Mouse (Mus musculus): ENCODE results near the gene Nyap2. TPM values are rescaled to one million over a fixed set of nuclear protein-coding genes. Genes with fewer than 3 reads are reported as not detected.
"Not testable (repeated sequence)": the region's sequence is repeated elsewhere in the genome, so short reads cannot be mapped to it uniquely, and the experiment has no call there.

Gene Nyap2
- total RNA-seq, 2 experiments from 2014 or later: 0.96 to 1.0 TPM

DNA sequence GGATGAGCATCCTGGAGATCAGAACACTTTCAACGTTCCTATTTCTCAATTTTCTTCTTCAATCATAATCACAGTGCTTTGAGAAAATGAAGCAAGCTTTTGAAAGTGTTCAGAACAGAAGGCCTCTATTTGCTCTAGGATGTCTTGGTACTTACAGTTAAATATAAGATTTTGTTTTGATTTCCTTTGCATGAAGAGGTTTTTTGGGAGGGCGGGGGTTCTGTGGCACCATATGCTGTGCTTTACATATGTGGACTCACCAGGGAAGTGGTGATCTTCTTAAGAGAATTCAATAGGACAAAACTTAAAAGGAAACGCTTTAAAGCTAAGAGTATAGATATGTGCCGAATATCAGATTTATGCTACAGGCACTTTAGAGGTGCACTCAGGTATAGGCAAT lies 103.0 kb downstream of the Nyap2 start:
- DNase-seq: no peak

GRCm38 (mm10) chr1:81180686-81181085 lies 103.9 kb downstream of the Nyap2 start:
- DNase-seq: no peak

DNA sequence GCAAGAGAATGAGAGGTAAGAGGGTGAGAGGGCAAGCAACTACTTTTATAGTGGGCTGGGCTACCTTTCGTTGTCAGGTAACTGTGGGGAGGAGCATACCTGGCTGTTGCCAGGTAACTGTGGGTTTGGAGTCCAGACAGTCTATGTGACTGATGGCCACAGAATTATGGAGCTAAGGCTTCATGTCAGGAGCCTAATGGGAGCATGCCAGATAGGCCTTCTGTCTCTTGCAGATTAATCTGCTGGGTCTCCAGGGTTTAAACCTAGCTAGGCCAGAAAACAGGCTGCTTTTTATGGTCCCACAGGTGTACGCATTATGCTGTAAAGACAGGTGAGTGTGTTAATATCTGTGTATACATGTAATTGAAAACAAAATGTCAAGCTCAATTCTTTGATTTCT lies 132.8 kb downstream of the Nyap2 start:
- no peak for DNase-seq

GRCm38 (mm10) chr1:81211491-81211890 lies 134.7 kb downstream of the Nyap2 start:
- no peak for DNase-seq

GRCm38 (mm10) chr1:81219790-81220189 lies 143.0 kb downstream of the Nyap2 start:
- DNase-seq: no peak

DNA sequence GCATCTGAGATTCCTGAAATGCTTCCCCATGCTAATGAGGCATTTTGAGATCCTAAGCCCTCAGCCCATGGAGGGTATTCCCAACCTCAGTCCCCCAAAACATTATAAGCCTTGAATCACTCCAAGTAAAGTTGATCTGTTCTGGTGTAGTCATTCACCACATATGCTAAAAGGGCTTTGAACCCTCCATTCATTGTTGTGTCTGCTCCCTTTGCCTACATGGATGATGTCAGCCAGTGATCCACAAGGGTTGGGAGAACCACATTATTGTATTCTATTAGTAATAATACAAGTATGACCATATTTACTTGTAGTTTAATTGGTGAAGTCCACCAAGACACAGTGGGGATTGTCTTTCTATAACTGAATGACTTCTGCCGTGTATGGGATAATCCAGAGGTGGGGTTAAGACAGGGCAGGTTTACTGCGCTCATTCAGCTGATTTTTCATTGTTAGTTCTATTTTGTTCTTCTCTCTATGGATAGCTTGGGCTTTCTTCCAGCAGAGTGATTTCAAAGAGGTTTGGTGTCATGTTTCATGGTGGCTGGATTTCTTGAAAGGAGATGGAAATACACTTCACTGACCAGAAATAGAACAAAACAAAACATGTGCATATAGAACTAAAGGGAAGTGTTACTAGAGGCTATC lies 155.1 kb downstream of the Nyap2 start:
- DNase-seq: no peak

- DNase-seq: not testable (repeated sequence)
Measured at GRCm38 (mm10) chr1:81232407-81232789, 155.6 kb downstream of the Nyap2 start.

DNA sequence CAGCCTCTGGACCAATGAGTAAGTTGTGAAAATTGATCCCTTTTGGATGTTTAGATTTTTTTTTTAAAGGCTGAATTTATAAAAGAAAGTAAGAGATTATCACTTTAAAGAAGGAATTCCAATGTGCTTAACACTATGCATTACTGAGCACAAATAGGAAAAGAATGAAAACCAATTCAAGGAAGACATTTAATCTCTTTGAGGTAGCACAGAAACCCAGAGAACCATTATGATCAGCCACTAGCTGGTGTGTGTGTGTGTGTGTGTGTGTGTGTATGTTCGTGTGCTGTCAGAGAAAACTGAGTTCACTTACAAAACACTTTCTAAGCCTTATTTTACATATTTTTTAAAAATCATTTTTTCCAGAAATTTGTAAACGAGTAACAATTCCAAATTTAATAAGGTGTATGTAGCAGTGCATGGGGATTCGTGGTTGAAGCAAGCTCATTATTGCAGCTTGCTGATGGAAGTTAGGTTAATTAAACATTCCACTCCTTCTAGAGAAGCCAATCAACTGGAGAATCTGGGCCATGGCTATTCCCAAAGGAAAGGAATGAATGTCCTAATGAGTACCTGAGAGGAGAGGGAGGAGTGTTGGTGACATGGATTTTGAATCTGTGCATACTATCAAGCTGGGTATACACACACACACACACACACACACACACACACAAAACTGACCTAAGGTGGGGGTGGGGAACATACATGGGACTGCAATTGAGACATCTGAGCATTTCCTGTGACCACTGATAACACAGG lies 171.9 kb downstream of the Nyap2 start:
- DNase-seq: no peak

GRCm38 (mm10) chr1:81250068-81250467 lies 173.3 kb downstream of the Nyap2 start:
- no peak for DNase-seq

GRCm38 (mm10) chr1:81266441-81266840 lies 189.7 kb downstream of the Nyap2 start:
- no peak for DNase-seq

GRCm38 (mm10) chr1:81280978-81281377 lies 204.2 kb downstream of the Nyap2 start:
- DNase-seq: no peak

- no peak for DNase-seq
Measured at GRCm38 (mm10) chr1:81285633-81286032, 208.9 kb downstream of the Nyap2 start.

- no peak for DNase-seq
Measured at GRCm38 (mm10) chr1:81287088-81287487, 210.3 kb downstream of the Nyap2 start.

- no peak for DNase-seq
Measured at GRCm38 (mm10) chr1:81300735-81301134, 224.0 kb downstream of the Nyap2 start.

GRCm38 (mm10) chr1:81301661-81302060 lies 224.9 kb downstream of the Nyap2 start:
- peak in 1 of 2 experiments; percentile 12 for DNase-seq

DNA sequence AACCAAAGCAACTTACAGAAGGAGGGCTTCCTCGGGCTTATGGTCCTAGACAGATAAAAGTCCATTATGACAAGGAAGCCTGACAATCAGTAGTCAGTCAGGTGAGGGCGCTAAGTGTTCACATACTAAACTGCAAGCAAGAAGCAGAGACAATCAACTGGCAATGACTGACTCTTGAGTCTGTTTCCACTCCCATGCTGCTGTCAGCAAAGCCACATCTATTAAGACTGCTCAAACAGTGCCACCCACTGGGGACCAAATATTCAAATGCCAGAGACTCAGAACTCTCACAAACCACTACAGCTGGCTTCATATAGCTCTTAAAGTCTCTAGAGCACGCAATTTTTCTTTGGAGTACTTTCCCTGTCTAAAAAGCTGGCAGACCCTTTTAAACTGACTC lies 226.6 kb downstream of the Nyap2 start:
- DNase-seq: no peak

GRCm38 (mm10) chr1:81307407-81307806 lies 230.7 kb downstream of the Nyap2 start:
- no peak for DNase-seq

DNA sequence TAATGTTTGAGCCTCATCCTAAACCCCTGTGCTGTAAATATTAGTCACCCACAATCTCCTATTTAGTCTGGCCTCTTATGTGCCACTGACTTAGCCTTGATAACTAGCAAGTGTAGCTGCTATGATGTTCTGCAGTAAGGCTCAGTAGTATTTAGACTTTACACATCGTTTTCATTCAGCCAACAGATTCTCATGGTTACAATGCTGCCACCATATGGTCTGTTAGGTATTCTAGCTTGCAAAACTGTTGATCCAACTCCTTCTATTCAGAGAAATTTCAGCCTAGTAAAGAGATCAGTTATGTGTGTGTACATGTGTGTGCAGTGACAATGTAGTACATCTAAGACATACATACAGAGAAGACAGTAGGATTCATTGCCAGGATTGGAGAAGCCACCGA lies 231.2 kb downstream of the Nyap2 start:
- no peak for DNase-seq

DNA sequence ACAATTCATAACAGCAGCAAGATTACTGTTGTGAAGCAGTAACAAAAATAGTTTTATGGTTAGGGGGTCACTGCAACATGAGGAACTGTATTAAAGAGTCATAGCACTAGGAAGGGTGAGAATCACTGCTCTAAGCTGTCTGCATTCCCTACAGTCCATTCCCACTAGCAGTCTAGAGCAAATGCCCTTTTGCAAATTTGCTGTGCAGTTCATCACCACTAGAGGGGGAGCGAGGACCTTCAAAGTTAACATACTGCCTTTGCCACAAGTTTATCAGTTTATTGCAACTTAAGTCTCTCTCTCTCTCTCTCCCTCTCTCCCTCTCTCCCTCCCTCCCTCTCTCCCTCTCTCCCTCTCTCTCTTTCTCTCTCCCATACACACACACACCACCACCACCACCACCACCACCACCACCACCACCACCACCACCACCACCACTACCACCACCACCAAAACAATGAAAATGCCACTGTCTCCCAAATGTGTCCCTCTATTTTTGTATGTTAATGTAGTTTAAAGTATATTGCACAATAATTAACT lies 233.4 kb downstream of the Nyap2 start:
- peak; percentile 52 to 62 for DNase-seq

GRCm38 (mm10) chr1:81316403-81316994 lies 239.7 kb downstream of the Nyap2 start:
- peak; percentile 74 to 77 for DNase-seq

DNA sequence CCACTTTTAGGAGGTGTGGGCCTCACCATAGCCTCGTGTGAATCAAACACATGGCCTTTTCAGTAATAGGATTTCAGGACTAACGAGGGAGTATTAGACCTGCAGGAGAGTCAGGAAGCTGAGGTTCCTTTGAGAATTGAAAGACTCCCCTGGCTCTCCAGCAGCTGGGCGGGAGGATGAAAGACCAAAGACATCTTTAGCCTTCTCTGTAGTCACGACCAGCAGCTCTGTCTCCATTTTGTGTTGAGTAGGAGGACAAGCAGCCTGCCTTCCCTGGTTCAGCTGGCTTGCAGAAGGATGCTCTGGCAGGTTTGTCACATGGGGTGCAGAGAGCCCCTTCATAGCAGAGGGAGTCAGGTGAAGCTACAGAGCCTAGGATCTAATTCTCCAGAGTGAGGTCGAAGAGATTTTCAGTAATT lies 240.3 kb downstream of the Nyap2 start:
- DNase-seq: no peak

- DNase-seq: no peak
Measured at GRCm38 (mm10) chr1:81387722-81388121, 311.0 kb downstream of the Nyap2 start.
